Comparison of ENCODE assay signal across 28 mouse cellular contexts in the genomic region with DNA sequence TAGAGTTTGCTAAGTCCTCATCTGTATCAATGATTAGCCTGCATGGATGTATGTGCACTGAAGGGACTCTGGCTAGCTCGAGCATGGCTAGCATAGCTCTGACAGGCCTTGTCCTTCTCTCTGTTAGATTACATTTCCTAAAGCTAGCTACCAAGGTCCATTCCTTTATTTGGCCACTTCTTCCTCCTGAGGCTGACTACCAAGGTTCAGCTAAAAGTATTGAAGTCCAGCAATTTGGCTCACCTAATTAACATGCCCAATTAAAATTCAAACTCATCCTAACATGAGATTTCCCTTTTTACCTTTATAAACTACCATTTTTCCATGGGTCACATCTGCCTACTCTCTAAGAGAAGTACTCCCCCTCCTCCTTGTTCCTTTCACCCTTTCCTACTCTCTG.
"Had no signal": no experiment of that assay in that cellular context is flagged by ENCODE, and none has a peak within 500 bp of the region (broad histone marks: within the 10 kb centered on the region; RNA-seq: fewer than 3 reads in every experiment).

No protein-coding gene starts in this region.

- H3K4me2 ChIP-seq: embryonic facial prominence, embryonic 12.5 days; embryonic facial prominence, embryonic 13.5 days; embryonic facial prominence, embryonic 15.5 days; forebrain, embryonic 12.5 days; forebrain, embryonic 13.5 days; forebrain, embryonic 15.5 days had no signal

- H3K27ac ChIP-seq: embryonic facial prominence, embryonic 10.5 days; embryonic facial prominence, embryonic 12.5 days; embryonic facial prominence, embryonic 13.5 days; embryonic facial prominence, embryonic 15.5 days; forebrain, embryonic 10.5 days; forebrain, embryonic 12.5 days; forebrain, embryonic 13.5 days; forebrain, embryonic 15.5 days; gastrocnemius, adult 2 months had no signal

- ATAC-seq: forebrain, embryonic 13.5 days; forebrain, embryonic 14.5 days; forebrain, embryonic 15.5 days; forebrain, embryonic 16.5 days; forebrain, postnatal 0 days had no signal

- DNase-seq: cerebellum, adult 2 months; cerebellum, adult 8-10 months; cerebellum, adult 9-10 months; cerebellum, adult 9-11 months; cerebellum, postnatal 10 days; cerebellum, postnatal 14 days; cerebellum, postnatal 25 days; cerebellum, postnatal 36 days; embryo, embryonic 11 days; forebrain, postnatal 0 days; gastrocnemius, adult 2 months; gastrocnemius, postnatal 10 days; gastrocnemius, postnatal 14 days; gastrocnemius, postnatal 25 days; gastrocnemius, postnatal 36 days; heart, adult 11 months; heart, adult 18-20 months had no signal

- H3K4me1 ChIP-seq: embryonic facial prominence, embryonic 10.5 days; embryonic facial prominence, embryonic 12.5 days; embryonic facial prominence, embryonic 13.5 days; embryonic facial prominence, embryonic 15.5 days; forebrain, embryonic 10.5 days; forebrain, embryonic 12.5 days; forebrain, embryonic 15.5 days had no signal

- H3K27me3 ChIP-seq: embryonic facial prominence, embryonic 12.5 days; embryonic facial prominence, embryonic 13.5 days; embryonic facial prominence, embryonic 15.5 days; forebrain, embryonic 12.5 days; forebrain, embryonic 13.5 days; forebrain, embryonic 15.5 days had no signal

- H3K9ac ChIP-seq: embryonic facial prominence, embryonic 12.5 days; embryonic facial prominence, embryonic 13.5 days; embryonic facial prominence, embryonic 15.5 days; forebrain, embryonic 12.5 days; forebrain, embryonic 13.5 days; forebrain, embryonic 15.5 days; forebrain, postnatal 0 days had no signal

- H3K4me3 ChIP-seq: embryonic facial prominence, embryonic 10.5 days; embryonic facial prominence, embryonic 12.5 days; embryonic facial prominence, embryonic 13.5 days; embryonic facial prominence, embryonic 15.5 days; erythroblast, embryonic 14.5 days; forebrain, embryonic 10.5 days; forebrain, embryonic 12.5 days; forebrain, embryonic 13.5 days; forebrain, embryonic 15.5 days; gastrocnemius, adult 2 months had no signal

- H3K9me3 ChIP-seq: embryonic facial prominence, embryonic 10.5 days; embryonic facial prominence, embryonic 12.5 days; embryonic facial prominence, embryonic 13.5 days; embryonic facial prominence, embryonic 15.5 days; forebrain, embryonic 10.5 days; forebrain, embryonic 12.5 days; forebrain, embryonic 13.5 days; forebrain, embryonic 15.5 days had no signal
